Comparison of ENCODE assay signal across 8 mouse cellular contexts in genomic region chr17:11157536-11157935, GRCm38 (mm10).
DNase-seq lines count a peak whose midpoint lies in the region; ATAC-seq lines count a peak whose summit lies in the region.
"Had no signal": no experiment of that assay in that cellular context is flagged by ENCODE, and none has a peak within 500 bp of the region (broad histone marks: within the 10 kb centered on the region; RNA-seq: fewer than 3 reads in every experiment).

No protein-coding gene starts in this region.

- no peak overlapping the region for H3K4me2 ChIP-seq in kidney, embryonic 16.5 days (replicated peaks; ENCODE audit: low read depth, low read length)

- 72% methylated on average over 7 of the region's 7 CpGs for WGBS in kidney, embryonic 16.5 days

- H3K27ac ChIP-seq in kidney, embryonic 16.5 days (ENCODE audit: low read length), result no peak overlapping the region

- H3K27me3 ChIP-seq in kidney, embryonic 16.5 days (ENCODE audit: insufficient read depth, low read length), result no peaks in the 10 kb centered on the region

- no peak for ATAC-seq in megakaryocyte progenitor cell, adult 5-6 weeks (replicated peaks; ENCODE audit: poor library complexity)
- ATAC-seq in kidney, embryonic 16.5 days (ENCODE audit: low FRiP score, low TSS enrichment), result no peak

- no peak overlapping the region for H3K9ac ChIP-seq in kidney, embryonic 16.5 days (replicated peaks; ENCODE audit: low read length)

- H3K36me3 ChIP-seq in kidney, embryonic 16.5 days (ENCODE audit: insufficient read depth, low read length), result no peaks in the 10 kb centered on the region

- H3K9me3 ChIP-seq in kidney, embryonic 16.5 days (ENCODE audit: low read length), result no peaks in the 10 kb centered on the region

- no peaks in the 10 kb centered on the region for H3K4me1 ChIP-seq in kidney, embryonic 16.5 days (ENCODE audit: insufficient read depth, low read length)

- DNase-seq in brain, adult 2 months (ENCODE audit: low read depth, low spot score), result peak; percentile 98
- DNase-seq in cerebellum, adult 18-20 months, result peak; percentile 87 to 92
- DNase-seq in gastrocnemius, postnatal 25 days, result peak; percentile 31
- DNase-seq in left cerebral cortex, adult 9 months (ENCODE audit: low spot score in 2 of 2), result peak; percentile 78 to 91
- DNase-seq in testis, postnatal 10 days (ENCODE audit: low spot score), result no peak
- DNase-seq: kidney, postnatal 10 days had no signal

- no peak overlapping the region for H3K4me3 ChIP-seq in kidney, embryonic 16.5 days (ENCODE audit: low read length)
